Mouse (Mus musculus): ENCODE results near the gene Gm10142. TPM values are rescaled to one million over a fixed set of nuclear protein-coding genes. Genes with fewer than 3 reads are reported as not detected.
"Not testable (repeated sequence)": the region's sequence is repeated elsewhere in the genome, so short reads cannot be mapped to it uniquely, and the experiment has no call there.

Gene Gm10142
- polyA plus RNA-seq, 1 experiment from 2014 or later: 0.64 TPM

DNA sequence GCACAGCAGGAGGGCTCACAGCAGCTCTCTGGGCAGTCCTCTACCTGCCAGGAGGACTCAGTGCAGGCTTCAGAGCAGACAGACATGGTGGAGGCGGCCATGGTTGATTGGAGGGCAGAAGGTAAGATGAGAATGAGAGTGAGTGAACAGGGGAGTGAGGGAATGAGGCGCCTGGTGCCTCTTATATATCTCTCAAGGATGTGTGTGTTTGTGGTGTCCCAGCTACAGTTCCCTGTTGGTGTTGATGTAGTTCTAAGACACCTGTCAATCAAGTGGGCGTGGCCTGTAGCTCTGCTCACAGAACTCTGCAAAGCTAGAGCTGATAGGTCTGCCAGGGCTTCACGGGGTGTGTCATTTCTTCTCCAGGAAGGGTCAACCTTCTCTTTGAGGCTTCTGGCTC lies 18.5 kb upstream of the Gm10142 start, which contains the start of gene Gm9508:
Gene Gm9508, minus strand, starts transcription at position 101 of the 400 bp plus-strand sequence.
- TF ChIP-seq CTCF (IDR thresholded peaks at IDR 0.05; ENCODE audit: low read depth) (no peak), EP300 (optimal IDR thresholded peaks at IDR 0.05) (no peak)
- no peaks in the 10 kb centered on the region for H3K9me3 ChIP-seq (ENCODE audit: control insufficient read depth, low read length)
- H3K4me2 ChIP-seq (replicated peaks; ENCODE audit: low read depth): no peak within 1 kb of the TSS
- no peaks in the 10 kb centered on the region for H3K27me3 ChIP-seq (ENCODE audit: control insufficient read depth, insufficient read depth, low read length)
- ATAC-seq (ENCODE audit: low FRiP score, low TSS enrichment): no peak
- H3K27ac ChIP-seq (replicated peaks): no peak within 1 kb of the TSS
- H3K4me1 ChIP-seq (replicated peaks; ENCODE audit: control insufficient read depth, insufficient read depth): no peaks in the 10 kb centered on the region
- no peak for DNase-seq (ENCODE audit: low spot score)
- no peaks in the 10 kb centered on the region for H3K36me3 ChIP-seq (ENCODE audit: control insufficient read depth, insufficient read depth, low read length)
- H3K4me3 ChIP-seq (ENCODE audit: low read depth, low read length): no peak within 1 kb of the TSS
- WGBS: 43% methylated on average over 4 of the region's 4 CpGs
- H3K9ac ChIP-seq (ENCODE audit: low read length): no peak within 1 kb of the TSS

DNA sequence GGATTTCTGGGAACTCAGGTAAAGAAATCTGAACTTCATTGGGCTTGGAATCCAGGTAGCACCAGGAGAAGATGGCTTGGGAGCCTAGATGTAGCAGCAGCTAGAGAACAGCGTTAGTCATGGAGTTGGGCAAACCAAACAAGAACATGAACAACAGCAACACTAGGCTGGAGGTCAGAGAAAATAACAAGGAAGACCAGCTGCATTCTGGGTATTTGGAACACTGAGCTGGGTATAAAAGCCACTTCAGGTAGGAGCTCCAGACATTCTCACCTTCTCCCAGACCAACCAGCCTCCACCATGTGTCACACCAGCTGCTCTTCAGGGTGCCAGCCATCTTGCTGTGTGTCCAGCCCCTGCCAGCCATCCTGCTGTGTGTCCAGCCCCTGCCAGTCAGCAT lies 9.3 kb upstream of the Gm10142 start, which contains the start of gene Gm10272:
Gene Gm10272, plus strand, starts transcription at position 301 of the 400 bp plus-strand sequence.
- H3K27ac ChIP-seq (replicated peaks): no peak within 1 kb of the TSS
- no peaks in the 10 kb centered on the region for H3K36me3 ChIP-seq (ENCODE audit: control insufficient read depth, insufficient read depth, low read length)
- no peak for TF ChIP-seq EP300 (optimal IDR thresholded peaks at IDR 0.05)
- TF ChIP-seq CTCF (IDR thresholded peaks at IDR 0.05; ENCODE audit: low read depth): no peak
- H3K9ac ChIP-seq (ENCODE audit: low read length): no peak within 1 kb of the TSS
- ATAC-seq (ENCODE audit: low FRiP score, low TSS enrichment) (no peak), DNase-seq (ENCODE audit: low spot score) (no peak)
- no peak within 1 kb of the TSS for H3K4me3 ChIP-seq (ENCODE audit: low read depth, low read length)
- H3K4me1 ChIP-seq (replicated peaks; ENCODE audit: control insufficient read depth, insufficient read depth): no peaks in the 10 kb centered on the region
- no peaks in the 10 kb centered on the region for H3K9me3 ChIP-seq (ENCODE audit: control insufficient read depth, low read length)
- no peak within 1 kb of the TSS for H3K4me2 ChIP-seq (replicated peaks; ENCODE audit: low read depth)
- 100% methylated on average over 1 of the region's 1 CpGs for WGBS
- H3K27me3 ChIP-seq (ENCODE audit: control insufficient read depth, insufficient read depth, low read length): no peaks in the 10 kb centered on the region

DNA sequence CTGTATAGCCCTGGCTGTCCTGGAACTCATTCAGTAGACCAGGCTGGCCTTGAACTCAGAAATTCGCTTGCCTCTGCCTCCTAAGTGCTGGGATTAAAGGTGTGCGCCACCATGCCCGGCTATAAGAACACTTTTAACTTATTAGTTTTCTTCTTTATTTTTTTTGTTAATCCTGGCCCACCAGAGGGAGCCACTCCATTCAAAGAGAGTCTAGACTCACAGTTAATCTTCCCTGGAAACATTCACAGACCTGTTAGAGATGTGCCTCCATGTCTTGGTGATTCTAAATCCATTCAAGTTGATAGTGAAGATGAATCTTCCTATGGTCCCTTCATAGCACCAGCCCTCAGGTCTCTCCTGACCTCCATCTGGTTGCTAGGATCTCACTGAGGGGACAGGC lies 5.8 kb upstream of the Gm10142 start:
- ATAC-seq (ENCODE audit: low FRiP score, low TSS enrichment) (no peak), DNase-seq (ENCODE audit: low spot score) (no peak)
- TF ChIP-seq CTCF (IDR thresholded peaks at IDR 0.05; ENCODE audit: low read depth) (peak; percentile 37), EP300 (optimal IDR thresholded peaks at IDR 0.05) (no peak)
- no peak overlapping the region for H3K4me3 ChIP-seq (ENCODE audit: low read depth, low read length)
- no peaks in the 10 kb centered on the region for H3K27me3 ChIP-seq (ENCODE audit: control insufficient read depth, insufficient read depth, low read length)
- H3K4me2 ChIP-seq (replicated peaks; ENCODE audit: low read depth): no peak overlapping the region
- no peaks in the 10 kb centered on the region for H3K4me1 ChIP-seq (replicated peaks; ENCODE audit: control insufficient read depth, insufficient read depth)
- no peaks in the 10 kb centered on the region for H3K36me3 ChIP-seq (ENCODE audit: control insufficient read depth, insufficient read depth, low read length)
- no peak overlapping the region for H3K27ac ChIP-seq (replicated peaks)
- no peak overlapping the region for H3K9ac ChIP-seq (ENCODE audit: low read length)
- no peaks in the 10 kb centered on the region for H3K9me3 ChIP-seq (ENCODE audit: control insufficient read depth, low read length)
- WGBS: 58% methylated on average over 3 of the region's 3 CpGs

DNA sequence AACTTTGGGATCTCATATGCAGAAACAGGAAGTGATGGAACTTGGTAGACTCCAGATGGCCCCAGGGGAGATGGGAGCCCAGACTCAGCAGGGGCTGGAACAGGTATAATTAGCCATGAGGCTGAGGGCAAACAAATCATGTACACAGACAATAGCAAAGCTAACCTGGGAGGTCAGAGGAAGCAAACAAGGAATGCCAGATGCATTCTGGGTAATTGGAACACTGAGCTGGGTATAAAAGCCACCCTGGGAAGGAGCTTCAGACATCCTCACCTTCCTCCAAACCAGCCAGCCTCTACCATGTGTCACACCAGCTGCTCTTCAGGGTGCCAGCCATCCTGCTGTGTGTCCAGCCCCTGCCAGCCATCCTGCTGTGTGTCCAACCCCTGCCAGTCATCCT lies 4.5 kb upstream of the Gm10142 start, which contains the start of gene Gm10024:
Gene Gm10024, plus strand, starts transcription at position 301 of the 400 bp plus-strand sequence.
- not testable (repeated sequence) for H3K27me3 ChIP-seq (ENCODE audit: control insufficient read depth, insufficient read depth, low read length); H3K27ac ChIP-seq (replicated peaks); H3K9me3 ChIP-seq (ENCODE audit: control insufficient read depth, low read length); H3K4me1 ChIP-seq (replicated peaks; ENCODE audit: control insufficient read depth, insufficient read depth); H3K9ac ChIP-seq (ENCODE audit: low read length); H3K4me3 ChIP-seq (ENCODE audit: low read depth, low read length); H3K36me3 ChIP-seq (ENCODE audit: control insufficient read depth, insufficient read depth, low read length); H3K4me2 ChIP-seq (replicated peaks; ENCODE audit: low read depth); DNase-seq (ENCODE audit: low spot score); ATAC-seq (ENCODE audit: low FRiP score, low TSS enrichment)

DNA sequence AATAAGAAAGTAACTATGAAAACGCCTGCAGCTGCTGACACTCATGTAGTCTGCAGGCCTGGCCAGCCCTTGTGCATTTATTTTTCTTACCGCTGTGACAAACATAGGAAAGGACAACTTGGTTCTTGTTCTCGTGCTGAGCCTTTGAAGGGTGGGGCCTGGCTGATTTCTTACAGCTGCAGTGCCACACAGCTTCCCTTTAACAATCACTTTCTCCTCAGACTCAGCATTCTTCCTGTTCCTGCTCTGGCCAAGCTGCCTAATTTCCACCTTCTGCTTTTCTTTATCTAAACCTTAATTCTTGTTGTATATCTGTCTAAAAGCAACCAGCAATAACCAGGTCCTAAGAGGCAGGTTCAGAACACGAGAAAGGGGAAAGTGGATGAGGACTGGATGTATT lies 1.9 kb upstream of the Gm10142 start:
- 51% methylated on average over 4 of the region's 4 CpGs for WGBS
- Histone ChIP-seq H3K36me3 (ENCODE audit: control insufficient read depth, insufficient read depth, low read length) (no peaks in the 10 kb centered on the region), H3K9ac (ENCODE audit: low read length) (no peak overlapping the region), H3K9me3 (ENCODE audit: control insufficient read depth, low read length) (no peaks in the 10 kb centered on the region), H3K4me1 (replicated peaks; ENCODE audit: control insufficient read depth, insufficient read depth) (no peaks in the 10 kb centered on the region), H3K27me3 (ENCODE audit: control insufficient read depth, insufficient read depth, low read length) (no peaks in the 10 kb centered on the region), H3K4me2 (replicated peaks; ENCODE audit: low read depth) (no peak overlapping the region), H3K4me3 (ENCODE audit: low read depth, low read length) (no peak overlapping the region), H3K27ac (replicated peaks) (no peak overlapping the region)
- DNase-seq (ENCODE audit: low spot score): no peak
- ATAC-seq (ENCODE audit: low FRiP score, low TSS enrichment): no peak
- TF ChIP-seq EP300 (optimal IDR thresholded peaks at IDR 0.05): no peak
- no peak for TF ChIP-seq CTCF (IDR thresholded peaks at IDR 0.05; ENCODE audit: low read depth)

DNA sequence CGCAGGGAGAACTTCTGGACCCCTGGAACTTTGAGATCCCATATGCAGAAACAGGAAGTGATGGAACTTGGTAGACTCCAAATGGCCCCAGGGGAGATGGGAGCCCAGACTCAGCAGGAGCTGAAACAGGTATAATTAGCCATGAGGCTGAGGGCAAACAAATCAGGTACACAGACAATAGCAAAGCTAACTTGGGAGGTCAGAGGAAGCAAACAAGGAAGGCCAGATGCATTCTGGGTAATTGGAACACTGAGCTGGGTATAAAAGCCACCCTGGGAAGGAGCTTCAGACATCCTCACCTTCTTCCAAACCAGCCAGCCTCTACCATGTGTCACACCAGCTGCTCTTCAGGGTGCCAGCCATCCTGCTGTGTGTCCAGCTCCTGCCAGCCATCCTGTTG lies 4.7 kb downstream of the Gm10142 start, which contains the start of gene Krtap12-1:
Gene Krtap12-1, plus strand, starts transcription at position 301 of the 400 bp plus-strand sequence.
- ATAC-seq (ENCODE audit: low FRiP score, low TSS enrichment); H3K4me2 ChIP-seq (replicated peaks; ENCODE audit: low read depth); H3K9ac ChIP-seq (ENCODE audit: low read length); DNase-seq (ENCODE audit: low spot score); H3K27me3 ChIP-seq (ENCODE audit: control insufficient read depth, insufficient read depth, low read length); H3K4me3 ChIP-seq (ENCODE audit: low read depth, low read length); H3K36me3 ChIP-seq (ENCODE audit: control insufficient read depth, insufficient read depth, low read length); H3K27ac ChIP-seq (replicated peaks); H3K4me1 ChIP-seq (replicated peaks; ENCODE audit: control insufficient read depth, insufficient read depth); H3K9me3 ChIP-seq (ENCODE audit: control insufficient read depth, low read length): not testable (repeated sequence)
- 73% methylated on average over 1 of the region's 1 CpGs for WGBS

Data from stomach, postnatal 0 days (tissue).